In the genomic region with DNA sequence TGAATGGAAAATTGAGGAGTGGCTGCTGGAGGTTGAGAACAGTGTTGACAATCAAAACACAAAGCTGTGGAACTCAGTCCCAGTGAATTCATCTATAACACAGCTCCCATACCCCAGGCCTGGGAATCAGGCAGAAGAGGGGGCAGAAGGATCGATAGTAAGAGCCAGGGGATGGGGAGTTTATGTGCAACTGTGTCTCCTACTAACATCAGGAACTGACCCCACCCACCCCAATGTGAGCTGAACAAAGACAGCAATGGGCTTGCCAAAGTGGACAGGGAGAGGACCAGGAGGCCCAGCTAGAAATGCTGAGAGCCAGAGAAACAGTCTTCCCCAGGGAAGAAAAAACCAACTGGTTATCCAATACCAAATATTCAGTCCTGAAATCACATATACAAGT, we compare ENCODE assay signal across 11 mouse cellular contexts.
"Had no signal": no experiment of that assay in that cellular context is flagged by ENCODE, and none has a peak within 500 bp of the region (broad histone marks: within the 10 kb centered on the region; RNA-seq: fewer than 3 reads in every experiment).

No protein-coding gene starts in this region.

- ATAC-seq: liver, embryonic 12.5 days had no signal

- H3K27ac ChIP-seq: limb, embryonic 15.5 days; liver, embryonic 12.5 days; midbrain, embryonic 10.5 days; neural tube, embryonic 15.5 days had no signal

- DNase-seq: kidney, adult 18-20 months; kidney, postnatal 36 days; lung, embryonic 14.5 days; lung, postnatal 14 days; midbrain, embryonic 14.5 days; thymus, postnatal 36 days had no signal

- H3K36me3 ChIP-seq: limb, embryonic 15.5 days; liver, embryonic 12.5 days; midbrain, embryonic 10.5 days; neural tube, embryonic 15.5 days had no signal

- H3K9ac ChIP-seq: limb, embryonic 15.5 days; liver, embryonic 12.5 days; lung, embryonic 14.5 days; neural tube, embryonic 15.5 days had no signal

- H3K27me3 ChIP-seq: limb, embryonic 15.5 days; liver, embryonic 12.5 days; neural tube, embryonic 15.5 days had no signal

- H3K9me3 ChIP-seq: limb, embryonic 15.5 days; liver, embryonic 12.5 days; midbrain, embryonic 10.5 days; neural tube, embryonic 15.5 days had no signal

- H3K4me3 ChIP-seq: limb, embryonic 15.5 days; liver, embryonic 12.5 days; midbrain, embryonic 10.5 days; myocyte; neural tube, embryonic 15.5 days had no signal

- H3K4me2 ChIP-seq: limb, embryonic 15.5 days; liver, embryonic 12.5 days; lung, embryonic 14.5 days; neural tube, embryonic 15.5 days had no signal

- H3K4me1 ChIP-seq: midbrain, embryonic 10.5 days had no signal
